Mouse (Mus musculus): ENCODE data around the gene Sart1. TPM values are rescaled to one million over a fixed set of nuclear protein-coding genes. Genes with fewer than 3 reads are reported as not detected.

The Sart1 gene
- 41.6 and 48.9 TPM in 2 replicates for polyA plus RNA-seq (2012; rRNA removed)

DNA sequence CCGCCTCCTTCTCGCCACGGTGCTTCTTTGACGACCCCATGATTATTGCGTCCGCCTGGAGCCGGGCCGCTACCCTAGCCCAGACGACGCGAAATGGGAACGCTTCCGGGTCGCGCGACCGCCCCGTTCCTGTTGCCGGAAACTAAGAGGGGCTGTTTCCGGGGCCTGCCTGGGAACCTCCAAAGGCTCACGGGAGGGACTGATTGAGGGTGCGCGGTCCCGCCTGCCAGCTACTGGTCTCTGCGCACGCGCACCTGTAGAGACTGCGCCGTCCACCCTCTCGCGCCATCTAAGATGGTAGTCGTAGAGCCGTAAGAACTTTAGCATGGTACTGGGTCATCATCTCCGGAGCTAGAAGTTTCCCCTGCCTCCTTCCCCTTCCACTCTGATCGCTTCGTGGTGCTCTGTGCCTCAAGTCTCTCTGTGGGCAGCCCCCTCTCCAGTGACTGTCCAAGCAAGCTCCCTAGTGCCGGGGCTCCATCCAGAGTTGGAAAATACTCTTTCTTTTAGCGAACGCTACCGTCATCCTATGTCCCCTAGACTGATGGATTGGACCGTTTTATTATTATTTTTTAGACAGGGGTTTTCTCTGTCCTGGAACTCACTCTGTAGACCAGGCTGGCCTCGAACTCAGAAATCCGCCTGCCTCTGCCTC, at the start of gene Sart1:
Gene Sart1 (minus strand): TSS at position 116 of the 655 bp plus-strand sequence.
- H3K36me3 ChIP-seq (ENCODE audit: control insufficient read depth, insufficient read depth, low read length) = peaks cover 11% of the 10 kb centered on the region
- peak within 1 kb of the TSS; percentile 94 for H3K27ac ChIP-seq (ENCODE audit: control insufficient read depth, insufficient read depth, low read length)
- H3K4me1 ChIP-seq (replicated peaks; ENCODE audit: control insufficient read depth, insufficient read depth, low read length) = peaks cover 19% of the 10 kb centered on the region
- peak; percentile 95 for TF ChIP-seq POLR2A (IDR thresholded peaks at IDR 0.05; ENCODE audit: control insufficient read depth, extremely low read depth, insufficient read depth, low read length, poor library complexity)
- TF ChIP-seq CTCF (IDR thresholded peaks at IDR 0.05; ENCODE audit: borderline replicate concordance, control insufficient read depth, extremely low read depth, insufficient read depth, low read length, poor library complexity) = 0 out of 2 replicates have a peak, but pooled peaks have one; percentile 26
- H3K27me3 ChIP-seq (ENCODE audit: control insufficient read depth, insufficient read depth, low read length) = no peaks in the 10 kb centered on the region
- DNase-seq = peak; percentile 94
- under 1% methylated on average over 43 of the region's 43 CpGs for WGBS
- H3K4me3 ChIP-seq (ENCODE audit: control insufficient read depth, insufficient read depth, low read length) = peak within 1 kb of the TSS; percentile 88

DNA sequence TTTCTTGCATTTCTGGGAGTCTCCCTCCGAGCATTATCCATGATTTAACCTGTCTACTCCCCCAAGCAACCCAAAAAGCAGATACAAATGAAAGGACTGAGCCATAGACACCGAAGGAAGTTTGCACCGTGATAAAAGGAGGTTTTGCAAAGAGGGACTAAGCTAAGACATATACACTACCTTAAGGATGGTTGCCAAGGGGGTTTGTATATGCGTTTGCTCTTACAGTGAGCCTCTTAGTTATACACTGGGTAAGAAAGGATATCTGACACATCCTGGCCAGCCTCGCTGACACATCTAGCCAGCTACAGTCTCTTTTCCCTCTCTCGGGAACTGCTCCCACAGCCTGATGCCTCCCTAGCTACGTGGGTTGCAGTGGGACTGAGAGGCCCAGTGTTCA, 45.4 kb upstream of the Sart1 start:
- TF ChIP-seq CTCF (IDR thresholded peaks at IDR 0.05; ENCODE audit: borderline replicate concordance, control insufficient read depth, extremely low read depth, insufficient read depth, low read length, poor library complexity) = no peak
- TF ChIP-seq POLR2A (IDR thresholded peaks at IDR 0.05; ENCODE audit: control insufficient read depth, extremely low read depth, insufficient read depth, low read length, poor library complexity) = no peak
- Histone ChIP-seq H3K36me3 (ENCODE audit: control insufficient read depth, insufficient read depth, low read length) (no peaks in the 10 kb centered on the region), H3K4me3 (ENCODE audit: control insufficient read depth, insufficient read depth, low read length) (no peak overlapping the region), H3K27ac (ENCODE audit: control insufficient read depth, insufficient read depth, low read length) (peak overlapping the region; percentile 40), H3K4me1 (replicated peaks; ENCODE audit: control insufficient read depth, insufficient read depth, low read length) (peaks cover 35% of the 10 kb centered on the region), H3K27me3 (ENCODE audit: control insufficient read depth, insufficient read depth, low read length) (no peaks in the 10 kb centered on the region)
- WGBS = 63% methylated on average over 7 of the region's 7 CpGs
- no peak for DNase-seq

DNA sequence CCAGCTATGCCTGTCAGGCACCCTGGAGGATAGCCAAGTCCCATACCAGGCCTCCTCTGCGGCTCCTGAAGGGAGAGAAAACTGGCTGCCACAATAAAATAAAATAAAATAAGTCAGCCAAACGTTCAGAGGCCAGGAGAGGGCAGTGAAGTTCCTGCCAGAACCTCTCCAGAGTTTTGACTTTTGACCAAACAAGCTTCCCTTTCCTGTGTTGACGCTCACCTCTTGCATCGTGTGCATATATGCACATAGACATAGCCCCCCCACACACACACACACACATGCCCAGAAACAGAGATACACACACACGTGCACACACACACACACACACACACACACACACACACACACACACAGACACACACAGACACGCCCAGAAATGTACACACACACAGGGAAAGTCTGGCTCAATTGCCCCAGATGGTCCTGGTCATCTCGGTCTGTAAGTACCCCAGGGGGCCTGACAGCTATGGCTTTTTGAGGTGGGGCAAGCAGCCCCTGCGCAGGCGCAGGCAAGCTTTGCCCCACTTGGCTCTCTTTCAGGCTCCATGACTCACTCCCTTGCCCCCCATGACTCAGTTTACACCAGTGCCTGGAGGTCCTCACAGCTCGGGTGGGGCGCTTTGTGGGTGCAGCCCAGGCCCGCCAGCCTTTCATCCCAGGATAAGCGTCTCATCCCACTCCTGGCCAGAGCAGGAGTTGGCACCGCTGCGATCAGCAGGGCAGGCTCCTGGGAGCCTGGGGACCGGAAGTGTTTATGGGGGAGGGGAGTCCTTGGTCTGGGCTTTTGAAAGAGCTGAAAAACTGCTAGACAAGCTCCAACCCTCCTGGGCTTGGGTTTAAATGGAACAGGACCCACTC, 44.7 kb upstream of the Sart1 start:
- peak; percentile 74 for DNase-seq
- no peaks in the 10 kb centered on the region for H3K36me3 ChIP-seq (ENCODE audit: control insufficient read depth, insufficient read depth, low read length)
- peak overlapping the region; percentile 40 for H3K27ac ChIP-seq (ENCODE audit: control insufficient read depth, insufficient read depth, low read length)
- WGBS = 2% methylated on average over 16 of the region's 16 CpGs
- TF ChIP-seq CTCF (IDR thresholded peaks at IDR 0.05; ENCODE audit: borderline replicate concordance, control insufficient read depth, extremely low read depth, insufficient read depth, low read length, poor library complexity) (no peak; the same call in 1 of the 2 replicates), POLR2A (IDR thresholded peaks at IDR 0.05; ENCODE audit: control insufficient read depth, extremely low read depth, insufficient read depth, low read length, poor library complexity) (peak; percentile 66)
- H3K4me1 ChIP-seq (replicated peaks; ENCODE audit: control insufficient read depth, insufficient read depth, low read length) = peaks cover 35% of the 10 kb centered on the region
- peak overlapping the region; percentile 55 for H3K4me3 ChIP-seq (ENCODE audit: control insufficient read depth, insufficient read depth, low read length)
- H3K27me3 ChIP-seq (ENCODE audit: control insufficient read depth, insufficient read depth, low read length) = no peaks in the 10 kb centered on the region

DNA sequence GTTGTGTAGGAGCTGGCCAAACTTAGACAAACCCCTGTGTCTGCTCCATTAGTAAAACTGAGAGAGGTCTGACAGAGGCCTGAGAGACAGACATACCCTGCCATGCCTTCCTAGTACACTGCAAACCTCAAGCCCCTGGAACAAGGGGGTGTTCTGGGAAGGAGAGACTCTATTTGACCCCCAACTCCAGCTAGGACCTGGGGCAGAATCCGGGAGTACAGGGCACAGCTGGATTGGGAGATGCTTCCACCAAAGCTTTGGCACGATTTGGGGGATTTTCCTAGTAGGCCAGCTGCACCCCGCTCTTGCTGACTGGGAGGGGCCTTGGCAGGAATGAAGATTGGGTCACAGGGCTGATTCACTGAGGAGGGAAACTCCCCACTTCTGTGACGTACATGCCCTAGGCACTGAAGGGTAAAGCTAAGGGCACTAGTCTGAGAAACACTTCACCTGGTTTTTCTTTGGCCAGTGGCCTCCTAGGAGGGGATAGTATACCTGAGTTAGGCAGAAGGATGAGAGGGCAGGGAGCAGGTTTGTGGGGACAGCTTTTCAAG, 43.5 kb upstream of the Sart1 start:
- H3K4me3 ChIP-seq (ENCODE audit: control insufficient read depth, insufficient read depth, low read length) = no peak overlapping the region
- WGBS = 85% methylated on average over 4 of the region's 4 CpGs

DNA sequence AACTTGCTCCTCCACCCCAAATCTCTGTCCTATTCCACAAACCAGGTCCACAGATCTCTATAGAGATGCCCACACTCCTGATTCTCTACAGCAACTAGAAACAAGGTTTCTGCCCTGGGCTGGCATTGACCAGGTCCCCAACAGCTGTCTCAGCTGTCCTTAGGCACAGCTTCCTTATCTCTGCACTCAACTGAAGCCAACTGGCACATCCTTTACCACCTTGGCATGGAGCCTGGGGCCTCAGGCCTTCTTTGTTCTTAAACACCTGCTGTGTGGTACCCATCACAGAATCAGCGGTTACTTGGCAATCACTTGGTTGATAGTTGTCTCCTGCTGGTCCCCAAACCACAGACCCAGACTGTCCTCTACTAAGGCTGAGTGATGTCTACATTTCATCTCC, 41.9 kb upstream of the Sart1 start:
- TF ChIP-seq CTCF (IDR thresholded peaks at IDR 0.05; ENCODE audit: borderline replicate concordance, control insufficient read depth, extremely low read depth, insufficient read depth, low read length, poor library complexity) (no peak), POLR2A (IDR thresholded peaks at IDR 0.05; ENCODE audit: control insufficient read depth, extremely low read depth, insufficient read depth, low read length, poor library complexity) (no peak)
- Histone ChIP-seq H3K36me3 (ENCODE audit: control insufficient read depth, insufficient read depth, low read length) (0 out of 2 replicates have a peak, but pooled peaks cover 8% of the 10 kb centered on the region), H3K4me1 (replicated peaks; ENCODE audit: control insufficient read depth, insufficient read depth, low read length) (peaks cover 50% of the 10 kb centered on the region), H3K4me3 (ENCODE audit: control insufficient read depth, insufficient read depth, low read length) (no peak overlapping the region), H3K27ac (ENCODE audit: control insufficient read depth, insufficient read depth, low read length) (peak overlapping the region; percentile 35), H3K27me3 (ENCODE audit: control insufficient read depth, insufficient read depth, low read length) (no peaks in the 10 kb centered on the region)
- DNase-seq = peak; percentile 25
- 2% methylated on average over 1 of the region's 1 CpGs for WGBS

More for the DNA sequence above, 43.5 kb upstream of the Sart1 start:
- no peaks in the 10 kb centered on the region for H3K27me3 ChIP-seq (ENCODE audit: control insufficient read depth, insufficient read depth, low read length)
- H3K4me1 ChIP-seq (replicated peaks; ENCODE audit: control insufficient read depth, insufficient read depth, low read length) = peaks cover 36% of the 10 kb centered on the region
- TF ChIP-seq CTCF (IDR thresholded peaks at IDR 0.05; ENCODE audit: borderline replicate concordance, control insufficient read depth, extremely low read depth, insufficient read depth, low read length, poor library complexity) (no peak), POLR2A (IDR thresholded peaks at IDR 0.05; ENCODE audit: control insufficient read depth, extremely low read depth, insufficient read depth, low read length, poor library complexity) (no peak)
- no peak overlapping the region for H3K27ac ChIP-seq (ENCODE audit: control insufficient read depth, insufficient read depth, low read length)
- 0 out of 2 replicates have a peak, but pooled peaks cover 2% of the 10 kb centered on the region for H3K36me3 ChIP-seq (ENCODE audit: control insufficient read depth, insufficient read depth, low read length)
- no peak for DNase-seq

DNA sequence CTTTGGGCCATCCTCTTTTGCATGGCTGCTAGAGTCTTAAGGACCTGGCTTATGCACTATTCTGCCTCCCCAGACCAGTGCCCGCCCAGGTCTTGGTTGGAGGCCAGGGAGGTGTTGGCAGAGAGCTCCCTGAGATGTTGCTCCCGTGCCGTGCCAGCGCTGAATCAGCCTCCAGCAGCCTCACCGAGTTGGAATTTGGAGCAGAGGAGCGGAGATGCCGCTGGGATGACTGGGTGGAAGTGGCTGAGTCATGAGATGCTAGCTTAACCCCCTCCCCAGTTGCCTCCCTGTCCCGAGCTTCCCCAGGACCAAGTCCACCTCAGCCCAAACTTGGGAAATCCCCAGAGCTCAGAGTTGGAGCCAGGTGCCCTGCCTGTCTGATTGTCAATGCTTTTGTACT, 41.3 kb upstream of the Sart1 start:
- 0 out of 2 replicates have a peak, but pooled peaks cover 8% of the 10 kb centered on the region for H3K36me3 ChIP-seq (ENCODE audit: control insufficient read depth, insufficient read depth, low read length)
- no peak for DNase-seq
- WGBS = 89% methylated on average over 8 of the region's 8 CpGs
- peaks cover 50% of the 10 kb centered on the region for H3K4me1 ChIP-seq (replicated peaks; ENCODE audit: control insufficient read depth, insufficient read depth, low read length)
- no peak for TF ChIP-seq CTCF (IDR thresholded peaks at IDR 0.05; ENCODE audit: borderline replicate concordance, control insufficient read depth, extremely low read depth, insufficient read depth, low read length, poor library complexity)
- TF ChIP-seq POLR2A (IDR thresholded peaks at IDR 0.05; ENCODE audit: control insufficient read depth, extremely low read depth, insufficient read depth, low read length, poor library complexity) = no peak
- no peak overlapping the region for H3K27ac ChIP-seq (ENCODE audit: control insufficient read depth, insufficient read depth, low read length)
- H3K27me3 ChIP-seq (ENCODE audit: control insufficient read depth, insufficient read depth, low read length) = no peaks in the 10 kb centered on the region
- H3K4me3 ChIP-seq (ENCODE audit: control insufficient read depth, insufficient read depth, low read length) = no peak overlapping the region
